Comparison of ENCODE assay signal across 11 mouse cellular contexts in the genomic region with DNA sequence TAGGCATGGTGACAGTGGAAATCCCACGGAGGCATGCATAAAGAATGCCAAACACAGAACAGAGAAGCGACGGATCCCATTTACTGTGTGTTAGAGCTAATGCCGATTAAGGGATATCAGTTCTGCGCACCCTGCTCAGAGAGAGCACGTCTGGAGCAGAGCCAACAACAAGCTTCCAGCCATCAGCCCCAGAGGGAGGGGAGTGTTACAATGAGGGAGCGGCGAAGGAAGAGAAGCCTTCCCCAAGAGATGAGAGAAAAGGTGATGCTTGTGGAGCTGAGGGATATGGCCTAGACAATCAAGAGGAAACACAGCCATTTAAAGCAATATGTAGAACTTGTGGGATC.
DNase-seq lines count a peak whose midpoint lies in the region; ATAC-seq lines count a peak whose summit lies in the region.
"Had no signal": no experiment of that assay in that cellular context is flagged by ENCODE, and none has a peak within 500 bp of the region (broad histone marks: within the 10 kb centered on the region; RNA-seq: fewer than 3 reads in every experiment).

No protein-coding gene starts in this region.

- H3K36me3 ChIP-seq in heart, embryonic 16.5 days (ENCODE audit: control insufficient read depth, insufficient read depth): no peaks in the 10 kb centered on the region
- no peaks in the 10 kb centered on the region for H3K36me3 ChIP-seq in neural tube, embryonic 14.5 days (ENCODE audit: control insufficient read depth, insufficient read depth, low read length)
- H3K36me3 ChIP-seq: liver, embryonic 12.5 days had no signal

- H3K4me1 ChIP-seq in heart, embryonic 16.5 days (ENCODE audit: control insufficient read depth, insufficient read depth, low read length): peaks cover 9% of the 10 kb centered on the region; the same call in 1 of the 2 replicates
- no peaks in the 10 kb centered on the region for H3K4me1 ChIP-seq in neural tube, embryonic 14.5 days (ENCODE audit: control insufficient read depth, insufficient read depth, low read length)
- H3K4me1 ChIP-seq: liver, embryonic 12.5 days had no signal

- ATAC-seq in heart, embryonic 16.5 days (replicated peaks; ENCODE audit: extremely low read depth, insufficient read depth, low FRiP score): peak; percentile 55; the same call in 1 of the 2 replicates
- peak; percentile 68; the same call in 1 of the 2 replicates for ATAC-seq in neural tube, embryonic 14.5 days (ENCODE audit: low read depth)
- no peak for ATAC-seq in megakaryocyte, adult 5-6 weeks (ENCODE audit: poor library complexity, severe bottlenecking)
- ATAC-seq: intestine, embryonic 16.5 days; liver, embryonic 12.5 days had no signal

- no peak overlapping the region for H3K9ac ChIP-seq in heart, embryonic 16.5 days (ENCODE audit: low read length)
- H3K9ac ChIP-seq in neural tube, embryonic 14.5 days (replicated peaks; ENCODE audit: low read depth, low read length): no peak overlapping the region
- H3K9ac ChIP-seq: liver, embryonic 12.5 days had no signal

- peaks cover 3% of the 10 kb centered on the region for H3K9me3 ChIP-seq in heart, embryonic 16.5 days (replicated peaks; ENCODE audit: control insufficient read depth, low read length)
- H3K9me3 ChIP-seq in neural tube, embryonic 14.5 days (ENCODE audit: control insufficient read depth, low read length): no peaks in the 10 kb centered on the region
- H3K9me3 ChIP-seq: liver, embryonic 12.5 days had no signal

- H3K4me2 ChIP-seq in heart, embryonic 16.5 days (ENCODE audit: low read depth, low read length): peak overlapping the region; percentile 48; the same call in 1 of the 2 replicates
- H3K4me2 ChIP-seq in neural tube, embryonic 14.5 days (ENCODE audit: low read depth, low read length): no peak overlapping the region
- H3K4me2 ChIP-seq: liver, embryonic 12.5 days had no signal

- WGBS in heart, embryonic 16.5 days: 24% methylated on average over 8 of the region's 8 CpGs
- WGBS in neural tube, embryonic 14.5 days: 36% methylated on average over 8 of the region's 8 CpGs

- no peak overlapping the region for H3K27ac ChIP-seq in heart, embryonic 16.5 days (ENCODE audit: low read length)
- no peak overlapping the region for H3K27ac ChIP-seq in neural tube, embryonic 14.5 days (ENCODE audit: low read depth, low read length)
- H3K27ac ChIP-seq: liver, embryonic 12.5 days; macrophage had no signal

- H3K4me3 ChIP-seq in heart, embryonic 16.5 days (ENCODE audit: low read length): no peak overlapping the region
- H3K4me3 ChIP-seq in neural tube, embryonic 14.5 days (ENCODE audit: low read depth, low read length): no peak overlapping the region
- H3K4me3 ChIP-seq: liver, embryonic 12.5 days had no signal

- H3K27me3 ChIP-seq in heart, embryonic 16.5 days (ENCODE audit: control insufficient read depth, insufficient read depth, low read length): no peaks in the 10 kb centered on the region
- no peaks in the 10 kb centered on the region for H3K27me3 ChIP-seq in neural tube, embryonic 14.5 days (ENCODE audit: control insufficient read depth, insufficient read depth, low read length)
- H3K27me3 ChIP-seq: liver, embryonic 12.5 days had no signal

- peak; percentile 27 to 35 for DNase-seq in cerebellum, postnatal 14 days
- no peak for DNase-seq in cerebellum, postnatal 4 days (ENCODE audit: low spot score in 2 of 2)
- DNase-seq in heart, adult 8-10 months (ENCODE audit: low spot score): no peak
- DNase-seq in retina, postnatal 1 day: peak; percentile 4
- DNase-seq in retina, embryonic 14.5 days (ENCODE audit: low spot score): no peak

Comparison
In these comparisons a context has a peak if more than half of its experiments do, and no peak if none do; other contexts are left out.
1. DNase-seq: peak in cerebellum, postnatal 14 days (2 of 2) and retina, postnatal 1 day (single experiment); none in cerebellum, postnatal 4 days (0 of 2), heart, adult 8-10 months (single experiment) and retina, embryonic 14.5 days (single experiment).